Mouse (Mus musculus) left cerebral cortex, postnatal 10 days (tissue): ENCODE results near the gene Iqcb1. TPM values are rescaled to one million over a fixed set of nuclear protein-coding genes. Genes with fewer than 3 reads are reported as not detected.
"Not testable (repeated sequence)": the region's sequence is repeated elsewhere in the genome, so short reads cannot be mapped to it uniquely, and the experiment has no call there.

ENCODE experiments used
- DNase-seq, 2 experiments: peaks; one replicate each; pipeline ENCODE4 v3.0.0; 2021 to 2022; ENCODE audit warnings: low spot score in 2 of 2, mixed read lengths in 1 of 2; ENCODE audit errors: extremely low spot score in 1 of 2
- intact Hi-C: fragments of 180-260 bp; cut with DNase I; formaldehyde crosslinking; loops from one replicate; pipeline ENCODE4 v1.15.1; 2025
- total RNA-seq, 2 experiments: library from RNA; stranded (reverse); gene quantifications; 2 replicates each; pipeline ENCODE4 v1.2.3; 2021

Gene Iqcb1
- 10 to 100 TPM; 35.4 to 40.0 TPM for total RNA-seq

- intact Hi-C loops, result no loop called here
- DNase-seq, result peak; percentile 63 to 88
Observed at GRCm38 (mm10) chr16:36828054-36828786, at the start of gene Iqcb1. Gene Iqcb1, plus strand, starts transcription at chr16:36828385.

- peak in 1 of 2 experiments; percentile 8 for DNase-seq
- intact Hi-C loops, result no loop called here
Observed at GRCm38 (mm10) chr16:36784146-36784545, 44.0 kb upstream of the Iqcb1 start.

DNA sequence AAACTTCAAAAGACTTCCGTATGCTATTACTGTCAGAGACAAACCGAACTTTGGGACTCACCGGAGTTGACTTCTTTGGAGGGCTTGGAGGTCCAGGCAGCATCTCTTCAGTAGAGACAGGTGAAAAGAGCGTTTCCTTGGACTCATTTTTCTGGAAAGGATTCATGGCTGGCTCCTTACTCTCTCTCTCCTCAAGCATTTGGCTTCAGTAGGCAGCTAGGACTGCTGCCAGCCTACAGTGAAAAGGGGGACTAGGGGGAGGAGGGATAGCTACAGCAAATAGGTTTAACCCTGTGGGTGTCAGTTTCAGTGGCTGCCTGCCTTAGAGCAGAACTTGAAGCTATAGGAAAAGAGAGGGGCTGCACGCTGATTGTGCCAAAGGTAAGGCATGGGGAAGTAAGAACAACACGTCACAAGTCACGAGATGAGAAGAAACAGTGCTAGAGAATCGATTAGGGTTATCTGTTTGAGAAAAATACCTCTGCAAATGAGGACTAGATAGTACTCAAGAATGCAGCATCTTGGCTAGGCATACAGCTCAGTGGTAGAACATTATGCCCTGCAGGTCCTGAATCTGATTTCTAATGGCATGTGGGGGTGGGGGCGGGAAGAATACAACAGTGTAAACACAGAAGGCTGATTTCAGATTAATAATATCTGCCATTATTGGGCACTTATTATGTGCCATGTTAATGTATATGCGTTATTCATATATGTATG is 43.4 kb upstream of the Iqcb1 start, which contains the start of gene Slc15a2:
Gene Slc15a2, minus strand, starts transcription at position 369 of the 720 bp plus-strand sequence.
- peak; percentile 46 to 58 for DNase-seq
- intact Hi-C loops, result no loop called here

GRCm38 (mm10) chr16:36786466-36786865 is 41.7 kb upstream of the Iqcb1 start:
- DNase-seq, result no peak
- intact Hi-C loops, result no loop called here

GRCm38 (mm10) chr16:36790166-36790565 is 38.0 kb upstream of the Iqcb1 start:
- no peak for DNase-seq
- intact Hi-C loops, result loop anchor here (10.0 kb wide), 1 partner anchor 45 kb away; no protein-coding TSS in a partner anchor

DNA sequence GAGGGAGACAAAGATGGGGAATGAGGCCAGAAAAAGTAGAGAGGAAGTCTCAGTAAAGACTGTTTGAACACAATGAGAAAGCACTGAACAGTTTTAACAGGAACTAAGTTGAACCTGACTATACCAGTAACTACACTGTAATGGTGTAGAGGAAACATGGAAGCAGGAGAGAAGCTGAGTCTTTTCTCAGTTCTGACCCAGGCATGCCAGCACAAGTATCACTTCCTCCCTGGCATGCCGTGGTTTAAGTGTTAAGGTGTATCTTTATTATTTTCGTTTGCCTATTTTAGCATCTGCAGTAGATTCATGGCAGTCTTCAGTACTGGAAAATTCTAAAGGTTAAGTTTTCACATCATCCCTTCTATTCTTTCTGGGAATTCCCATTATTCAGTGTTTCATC is 33.2 kb upstream of the Iqcb1 start:
- intact Hi-C loops, result loop anchor here (10.0 kb wide), 1 partner anchor 50 kb away; no protein-coding TSS in a partner anchor
- no peak for DNase-seq

DNA sequence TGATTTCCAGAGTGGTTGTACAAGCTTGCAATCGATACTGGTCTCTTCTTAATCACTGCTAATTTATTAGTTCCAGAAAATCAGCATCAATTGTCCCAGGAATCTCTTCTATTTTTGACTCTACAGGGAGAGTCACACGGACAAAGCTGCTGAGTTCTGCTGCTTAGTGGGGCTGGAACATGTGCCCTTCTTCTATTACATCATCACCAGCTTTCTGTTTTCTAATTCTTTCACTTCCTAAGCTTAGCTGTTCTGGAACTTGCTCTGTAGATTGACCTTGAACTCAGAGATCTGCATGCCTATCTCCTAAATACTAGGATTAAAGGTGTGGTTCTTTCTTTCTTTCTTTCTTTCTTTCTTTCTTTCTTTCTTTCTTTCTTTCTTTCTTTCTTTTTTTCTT is 29.9 kb upstream of the Iqcb1 start:
- DNase-seq, result no peak
- intact Hi-C loops, result loop anchor here (10.0 kb wide), 1 partner anchor 54 kb away; no protein-coding TSS in a partner anchor

- DNase-seq, result no peak
Observed at GRCm38 (mm10) chr16:36802361-36802760, 25.8 kb upstream of the Iqcb1 start.

DNA sequence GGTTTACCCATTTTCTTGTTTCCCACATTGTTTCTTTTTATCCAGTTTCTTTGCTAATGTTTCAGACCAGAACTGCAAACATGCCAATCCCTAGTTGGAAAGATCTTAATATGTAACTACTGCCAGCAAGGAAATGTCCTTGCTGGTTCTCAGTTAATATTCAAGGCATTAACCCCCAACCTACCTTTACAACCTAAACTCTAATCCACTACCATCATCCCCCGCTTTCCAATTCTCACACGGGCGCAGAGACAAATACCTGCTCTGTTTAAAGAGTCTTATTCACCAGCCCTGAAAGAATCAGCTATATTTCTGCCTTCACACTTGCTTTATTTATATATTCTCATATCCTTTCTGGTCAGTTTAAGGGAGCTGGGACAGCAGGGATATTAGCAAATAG is 19.6 kb upstream of the Iqcb1 start:
- intact Hi-C loops, result no loop called here
- DNase-seq, result no peak

More at GRCm38 (mm10) chr16:36802361-36802760, 25.8 kb upstream of the Iqcb1 start:
- intact Hi-C loops, result no loop called here

GRCm38 (mm10) chr16:36813680-36814079 is 14.5 kb upstream of the Iqcb1 start:
- no peak for DNase-seq
- intact Hi-C loops, result no loop called here

DNA sequence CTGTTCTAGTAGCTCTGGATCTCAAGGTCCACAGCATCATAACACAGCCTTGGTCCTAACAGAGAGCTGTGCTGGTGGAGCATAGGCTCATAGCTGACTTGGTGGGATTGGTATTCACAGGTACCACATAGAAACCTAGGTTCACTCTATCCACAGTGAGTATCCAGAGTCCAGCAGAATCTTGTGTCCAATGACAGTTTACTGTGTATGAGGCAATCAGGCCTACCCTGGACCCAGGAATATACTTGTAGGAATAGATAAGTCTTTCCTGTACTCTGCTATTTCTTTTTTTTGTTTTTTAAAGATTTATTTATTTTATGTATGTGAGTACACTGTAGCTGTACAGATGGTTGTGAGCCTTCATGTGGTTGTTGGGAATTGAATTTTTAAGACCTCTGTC is 11.3 kb upstream of the Iqcb1 start:
- DNase-seq, result no peak
- intact Hi-C loops, result loop anchor here (2.0 kb wide), 2 partner anchors 94 to 344 kb away; no protein-coding TSS in a partner anchor

- peak; percentile 79 to 86 for DNase-seq
- intact Hi-C loops, result loop anchor here (2.0 kb wide), 2 partner anchors 95 to 345 kb away; no protein-coding TSS in a partner anchor
Observed at GRCm38 (mm10) chr16:36817321-36817926, 10.8 kb upstream of the Iqcb1 start.

- no peak for DNase-seq
- intact Hi-C loops, result no loop called here
Observed at GRCm38 (mm10) chr16:36820016-36820415, 8.2 kb upstream of the Iqcb1 start.

DNA sequence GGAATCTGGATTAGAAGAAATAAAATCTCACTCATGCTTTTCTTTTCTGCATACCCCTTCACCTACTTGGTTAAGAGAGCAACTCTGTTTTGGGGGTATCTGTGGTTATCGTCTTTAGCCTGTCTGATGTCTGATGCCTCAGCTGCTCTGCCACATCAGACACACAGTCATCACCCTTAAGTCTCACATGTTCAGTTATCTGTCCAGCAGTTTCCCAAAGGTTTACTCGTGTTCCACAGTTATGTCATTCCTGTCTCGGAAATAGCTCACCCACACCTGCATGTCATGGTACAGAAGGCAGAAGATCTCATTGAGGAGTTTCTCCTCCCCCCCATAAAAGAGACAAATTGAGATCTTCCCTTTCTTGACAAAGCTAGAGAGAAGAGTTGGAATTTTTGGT is 7.4 kb upstream of the Iqcb1 start:
- intact Hi-C loops, result no loop called here
- no peak for DNase-seq

DNA sequence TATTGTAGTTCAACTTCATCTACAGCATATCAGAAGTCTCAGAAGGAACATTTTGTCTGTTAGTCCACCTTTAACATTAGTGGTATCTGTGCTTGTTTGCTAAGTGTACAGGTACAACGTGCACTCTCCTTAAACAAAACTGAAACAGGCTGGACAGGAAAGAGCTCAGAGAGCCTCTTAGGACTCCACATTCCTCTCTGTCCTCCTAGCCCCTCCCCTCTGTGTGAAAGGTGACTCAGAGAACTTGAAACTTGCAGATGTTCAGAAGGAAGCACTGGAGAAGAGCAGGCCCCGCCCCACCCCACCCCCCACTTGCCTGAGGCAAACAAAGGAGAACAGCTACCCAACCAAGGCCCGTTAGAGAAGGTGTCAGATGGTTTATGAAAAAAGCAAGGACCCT is 6.7 kb upstream of the Iqcb1 start:
- DNase-seq, result no peak
- intact Hi-C loops, result no loop called here

DNA sequence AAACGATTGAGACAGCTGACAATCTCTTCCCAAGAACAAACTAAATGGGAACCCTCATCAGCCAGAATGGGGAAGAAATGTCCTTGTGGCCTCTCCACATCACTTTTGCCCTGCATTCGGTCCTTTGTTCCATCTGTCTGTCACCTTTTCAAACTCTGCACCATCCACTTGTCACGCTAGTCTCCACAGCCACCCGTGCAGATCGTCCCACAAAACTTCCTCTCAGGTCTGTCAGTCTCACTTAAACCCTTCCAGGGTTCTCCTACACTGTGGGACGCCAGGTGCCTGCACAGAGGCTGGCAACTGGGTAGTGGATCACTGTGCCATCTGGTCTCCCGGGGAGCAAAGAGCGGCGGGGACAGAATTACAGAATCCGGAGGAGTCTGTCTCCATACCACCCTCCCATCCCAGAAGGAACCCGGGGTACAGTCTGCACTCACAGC is 553 bp upstream of the Iqcb1 start:
- intact Hi-C loops, result no loop called here
- no peak for DNase-seq

DNA sequence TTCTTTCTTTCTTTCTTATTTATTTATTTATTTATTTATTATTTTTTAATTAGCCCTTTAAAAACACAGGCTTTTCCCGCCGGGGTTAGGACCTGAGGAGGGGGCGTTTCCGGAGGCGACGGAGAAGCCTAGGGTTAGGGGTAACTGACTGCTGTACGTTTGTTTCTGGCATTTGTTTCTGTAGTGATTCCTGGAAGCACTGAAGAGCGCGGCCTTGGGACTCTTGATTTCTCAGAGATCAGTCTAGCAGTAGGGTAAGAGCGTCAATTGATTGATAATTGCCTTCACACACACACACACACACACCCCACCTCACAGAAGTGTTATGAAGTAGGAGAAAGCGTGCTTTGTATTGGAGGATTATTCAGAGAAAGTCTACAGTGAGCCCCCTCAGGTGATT is 635 bp downstream of the Iqcb1 start:
- DNase-seq, result peak in 1 of 2 experiments; percentile 4
- intact Hi-C loops, result no loop called here

GRCm38 (mm10) chr16:36846894-36847293 is 18.7 kb downstream of the Iqcb1 start:
- not testable (repeated sequence) for DNase-seq
- intact Hi-C loops, result loop anchor here (5.0 kb wide), 1 partner anchor 45 kb away; no protein-coding TSS in a partner anchor

DNA sequence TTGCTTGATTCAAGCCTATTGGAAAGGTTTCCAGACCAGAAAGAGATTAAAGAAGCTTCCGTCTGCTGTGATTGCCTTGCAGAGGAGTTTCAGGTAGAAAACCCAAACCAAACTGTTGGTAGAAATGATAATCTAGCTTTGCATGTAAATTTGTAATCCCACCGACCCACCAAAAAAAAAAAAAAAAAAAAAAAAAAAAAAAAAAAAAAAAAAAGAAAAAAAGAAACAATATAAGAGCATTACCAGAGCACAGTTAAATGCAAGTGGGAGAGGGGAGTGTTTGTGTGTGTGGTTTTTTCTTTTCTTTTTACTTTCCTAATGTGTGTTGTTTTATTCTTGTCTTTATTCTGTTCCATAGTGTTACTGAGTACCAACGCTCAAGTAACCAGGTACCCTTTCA is 23.0 kb downstream of the Iqcb1 start:
- intact Hi-C loops, result no loop called here

More for the DNA sequence above, 23.0 kb downstream of the Iqcb1 start:
- no peak for DNase-seq
